Mouse (Mus musculus): ENCODE measurements around the gene Nup133.
A peak's percentile ranks its signal among the peaks of the same experiment; 100 is the strongest.
"Not testable (repeated sequence)": the region's sequence is repeated elsewhere in the genome, so short reads cannot be mapped to it uniquely, and the experiment has no call there.

The Nup133 gene

GRCm38 (mm10) chr8:123948942-123949685, at the start of gene Nup133:
TSS of gene Nup133 (minus strand) at chr8:123949265.
- DNase-seq (ENCODE audit: low read depth, low spot score) = peak; percentile 98

- DNase-seq (ENCODE audit: low read depth, low spot score) = no peak
Observed at GRCm38 (mm10) chr8:123993997-123994396, 44.9 kb upstream of the Nup133 start.

- DNase-seq (ENCODE audit: low read depth, low spot score) = no peak
Observed at GRCm38 (mm10) chr8:123993597-123993996, 44.5 kb upstream of the Nup133 start.

GRCm38 (mm10) chr8:123992587-123992986, 43.5 kb upstream of the Nup133 start:
- DNase-seq (ENCODE audit: low read depth, low spot score) = peak; percentile 57

- peak; percentile 62 for DNase-seq (ENCODE audit: low read depth, low spot score)
Observed at GRCm38 (mm10) chr8:123990277-123991049, 41.4 kb upstream of the Nup133 start.

GRCm38 (mm10) chr8:123989128-123989527, 40.1 kb upstream of the Nup133 start:
- no peak for DNase-seq (ENCODE audit: low read depth, low spot score)

GRCm38 (mm10) chr8:123988605-123989038, 39.6 kb upstream of the Nup133 start:
- DNase-seq (ENCODE audit: low read depth, low spot score) = peak; percentile 90

- peak; percentile 71 for DNase-seq (ENCODE audit: low read depth, low spot score)
Observed at GRCm38 (mm10) chr8:123982826-123983400, 33.8 kb upstream of the Nup133 start, which contains the start of gene Abcb10. TSS of gene Abcb10 (minus strand) at chr8:123983122.

GRCm38 (mm10) chr8:123982291-123982793, 33.3 kb upstream of the Nup133 start:
- no peak for DNase-seq (ENCODE audit: low read depth, low spot score)

GRCm38 (mm10) chr8:123981674-123982073, 32.6 kb upstream of the Nup133 start:
- no peak for DNase-seq (ENCODE audit: low read depth, low spot score)

- no peak for DNase-seq (ENCODE audit: low read depth, low spot score)
Observed at GRCm38 (mm10) chr8:123980239-123980638, 31.2 kb upstream of the Nup133 start.

- DNase-seq (ENCODE audit: low read depth, low spot score) = peak; percentile 65
Observed at GRCm38 (mm10) chr8:123978926-123979325, 29.9 kb upstream of the Nup133 start.

GRCm38 (mm10) chr8:123978166-123978838, 29.2 kb upstream of the Nup133 start:
- no peak for DNase-seq (ENCODE audit: low read depth, low spot score)

GRCm38 (mm10) chr8:123977499-123977898, 28.4 kb upstream of the Nup133 start:
- no peak for DNase-seq (ENCODE audit: low read depth, low spot score)

- DNase-seq (ENCODE audit: low read depth, low spot score) = no peak
Observed at GRCm38 (mm10) chr8:123973495-123973894, 24.4 kb upstream of the Nup133 start.

- DNase-seq (ENCODE audit: low read depth, low spot score) = no peak
Observed at GRCm38 (mm10) chr8:123966896-123967295, 17.8 kb upstream of the Nup133 start.

- no peak for DNase-seq (ENCODE audit: low read depth, low spot score)
Observed at GRCm38 (mm10) chr8:123961371-123961770, 12.3 kb upstream of the Nup133 start.

GRCm38 (mm10) chr8:123960556-123960955, 11.5 kb upstream of the Nup133 start:
- not testable (repeated sequence) for DNase-seq (ENCODE audit: low read depth, low spot score)

- no peak for DNase-seq (ENCODE audit: low read depth, low spot score)
Observed at GRCm38 (mm10) chr8:123960056-123960455, 11.0 kb upstream of the Nup133 start.

- no peak for DNase-seq (ENCODE audit: low read depth, low spot score)
Observed at GRCm38 (mm10) chr8:123959473-123959872, 10.4 kb upstream of the Nup133 start.

GRCm38 (mm10) chr8:123958130-123958529, 9.1 kb upstream of the Nup133 start:
- DNase-seq (ENCODE audit: low read depth, low spot score) = no peak

GRCm38 (mm10) chr8:123954246-123954645, 5.2 kb upstream of the Nup133 start:
- DNase-seq (ENCODE audit: low read depth, low spot score) = no peak
